Mouse (Mus musculus) layer of hippocampus, postnatal 36 days (tissue): Measurements from ENCODE around the gene Kmt2c. TPM values are rescaled to one million over a fixed set of nuclear protein-coding genes. Genes with fewer than 3 reads are reported as not detected.

Experiments used
- total RNA-seq, 2 experiments: library from RNA; stranded (reverse); gene quantifications; 2 replicates each; pipeline ENCODE4 v1.2.3; 2021

Kmt2c gene
- total RNA-seq, 2 experiments from 2014 or later, result 81.1 to 95.7 TPM

Other genes with a start within 250 kb of the Kmt2c start
- under 1 TPM; 0.40 to 0.43 TPM for gene Cct8l1, start 17.3 kb upstream of the Kmt2c start, total RNA-seq
- 1 to 10 TPM; 5.2 to 6.8 TPM for gene Xrcc2, start 207.0 kb upstream of the Kmt2c start, total RNA-seq